Mouse (Mus musculus) adrenal gland, postnatal 25 days (tissue): ENCODE measurements around the gene Cd6. TPM values are rescaled to one million over a fixed set of nuclear protein-coding genes. Genes with fewer than 3 reads are reported as not detected.

Experiments used
- DNase-seq: peaks from one replicate; pipeline ENCODE4 v3.0.0; 2021; ENCODE audit warnings: mixed read lengths
- total RNA-seq: library from RNA; stranded (reverse); gene quantifications from 2 replicates; pipeline ENCODE4 v1.2.3, GENCODE M21; 2021

Cd6 gene
- total RNA-seq, 1 experiment from 2014 or later, result not detected

- DNase-seq, result no peak
Observed at GRCm38 (mm10) chr19:10839010-10839892, 9.4 kb upstream of the Cd6 start, which contains the start of gene Slc15a3. Gene Slc15a3, plus strand, starts transcription at chr19:10839727.

GRCm38 (mm10) chr19:10835671-10836070 lies 5.8 kb upstream of the Cd6 start:
- DNase-seq, result no peak

- no peak for DNase-seq
Observed at GRCm38 (mm10) chr19:10833611-10834010, 3.8 kb upstream of the Cd6 start.

- no peak for DNase-seq
Observed at GRCm38 (mm10) chr19:10832030-10832429, 2.2 kb upstream of the Cd6 start.

- peak; percentile 65 for DNase-seq
Observed at GRCm38 (mm10) chr19:10831424-10831823, 1.6 kb upstream of the Cd6 start.

GRCm38 (mm10) chr19:10828321-10828720 lies 1.5 kb downstream of the Cd6 start:
- no peak for DNase-seq

- no peak for DNase-seq
Observed at GRCm38 (mm10) chr19:10824061-10824460, 5.8 kb downstream of the Cd6 start.

- no peak for DNase-seq
Observed at GRCm38 (mm10) chr19:10822534-10822933, 7.3 kb downstream of the Cd6 start.

GRCm38 (mm10) chr19:10821319-10821718 lies 8.5 kb downstream of the Cd6 start:
- no peak for DNase-seq

- DNase-seq, result no peak
Observed at GRCm38 (mm10) chr19:10818217-10818946, 11.5 kb downstream of the Cd6 start.

GRCm38 (mm10) chr19:10816462-10816861 lies 13.4 kb downstream of the Cd6 start:
- DNase-seq, result no peak

- no peak for DNase-seq
Observed at GRCm38 (mm10) chr19:10815871-10816270, 14.0 kb downstream of the Cd6 start.

GRCm38 (mm10) chr19:10813905-10814304 lies 16.0 kb downstream of the Cd6 start:
- DNase-seq, result no peak

GRCm38 (mm10) chr19:10813039-10813438 lies 16.8 kb downstream of the Cd6 start:
- no peak for DNase-seq

- no peak for DNase-seq
Observed at GRCm38 (mm10) chr19:10811471-10811870, 18.4 kb downstream of the Cd6 start.

GRCm38 (mm10) chr19:10810176-10810492 lies 19.7 kb downstream of the Cd6 start:
- no peak for DNase-seq

GRCm38 (mm10) chr19:10809428-10810175 lies 20.3 kb downstream of the Cd6 start:
- DNase-seq, result no peak

- no peak for DNase-seq
Observed at GRCm38 (mm10) chr19:10808524-10809233, 21.2 kb downstream of the Cd6 start.

GRCm38 (mm10) chr19:10805661-10806285 lies 24.1 kb downstream of the Cd6 start:
- DNase-seq, result no peak

GRCm38 (mm10) chr19:10804850-10805660 lies 24.8 kb downstream of the Cd6 start:
- no peak for DNase-seq

GRCm38 (mm10) chr19:10803751-10804150 lies 26.1 kb downstream of the Cd6 start:
- DNase-seq, result no peak
